Mouse (Mus musculus) urinary bladder, postnatal 4 days (tissue): ENCODE measurements around the gene Usp21.

Experiments used
- DNase-seq, 2 experiments: peaks; one replicate each; pipeline ENCODE4 v3.0.0; 2021 to 2022; ENCODE audit warnings: low spot score in 2 of 2

Gene Usp21

DNA sequence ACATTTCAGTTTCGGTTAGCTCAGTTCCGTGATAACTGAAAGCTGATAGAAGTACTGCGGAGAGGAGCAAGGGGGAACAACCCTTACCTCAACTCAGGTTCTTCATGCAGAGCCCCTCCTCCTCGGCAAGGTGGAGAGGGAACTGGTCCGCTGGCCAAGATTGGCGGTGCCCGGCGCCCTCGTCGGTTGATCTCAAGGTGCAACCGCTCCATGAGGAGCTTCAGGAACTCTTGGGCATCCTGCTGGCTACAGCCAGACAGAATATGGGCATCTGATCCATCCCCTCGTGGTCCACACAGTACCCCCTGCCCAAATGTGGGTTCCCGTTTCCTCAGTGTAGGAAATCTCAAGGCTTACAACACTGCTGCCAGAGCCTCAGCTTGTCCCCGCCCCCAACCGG lies 3.3 kb downstream of the Usp21 start:
- no peak for DNase-seq

DNA sequence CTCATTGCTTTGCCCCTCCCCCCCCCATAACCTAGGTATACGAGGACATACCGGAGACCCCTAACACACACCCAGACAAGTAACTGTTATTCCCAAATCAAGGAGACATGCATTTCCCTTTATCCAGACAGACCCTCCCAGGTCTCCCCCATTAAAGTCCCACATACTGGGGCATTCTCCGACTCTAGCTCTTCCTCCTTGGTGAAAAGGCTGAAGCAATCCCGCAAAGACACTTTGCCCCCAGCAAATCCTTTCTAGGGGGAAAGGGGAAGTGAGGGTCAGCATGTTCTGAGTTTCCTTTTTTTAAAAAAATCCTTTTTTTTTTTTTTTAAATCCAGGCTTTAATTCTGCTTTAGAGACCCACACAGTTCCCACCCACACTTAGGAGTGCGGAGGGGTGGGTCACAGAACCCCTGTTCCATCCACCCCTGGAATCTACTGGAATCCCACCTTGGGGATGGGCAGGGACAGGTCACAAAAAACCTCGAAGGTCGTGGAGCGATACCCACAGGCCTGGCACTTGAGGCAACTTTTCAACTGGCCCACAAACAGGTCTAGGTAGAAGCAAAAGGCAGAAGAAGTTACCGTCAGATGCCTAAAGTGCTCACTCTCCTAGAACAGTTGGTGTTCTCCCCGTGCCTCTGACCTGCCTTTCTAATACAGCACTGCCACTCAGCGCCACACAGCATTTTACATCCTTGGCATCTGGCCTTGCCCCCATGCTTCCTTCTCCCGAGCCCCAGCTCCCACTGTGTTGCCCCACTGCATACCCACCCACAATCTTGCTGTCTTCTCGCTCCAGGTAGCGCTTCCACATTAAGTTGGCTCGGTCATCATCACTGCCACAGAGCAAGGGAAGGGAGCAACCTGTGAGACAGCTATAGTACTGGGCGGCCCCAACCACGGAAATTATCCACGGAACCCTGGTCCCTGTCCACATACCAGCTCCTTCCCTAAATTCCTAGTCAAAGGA lies 4.3 kb downstream of the Usp21 start:
- no peak for DNase-seq

DNA sequence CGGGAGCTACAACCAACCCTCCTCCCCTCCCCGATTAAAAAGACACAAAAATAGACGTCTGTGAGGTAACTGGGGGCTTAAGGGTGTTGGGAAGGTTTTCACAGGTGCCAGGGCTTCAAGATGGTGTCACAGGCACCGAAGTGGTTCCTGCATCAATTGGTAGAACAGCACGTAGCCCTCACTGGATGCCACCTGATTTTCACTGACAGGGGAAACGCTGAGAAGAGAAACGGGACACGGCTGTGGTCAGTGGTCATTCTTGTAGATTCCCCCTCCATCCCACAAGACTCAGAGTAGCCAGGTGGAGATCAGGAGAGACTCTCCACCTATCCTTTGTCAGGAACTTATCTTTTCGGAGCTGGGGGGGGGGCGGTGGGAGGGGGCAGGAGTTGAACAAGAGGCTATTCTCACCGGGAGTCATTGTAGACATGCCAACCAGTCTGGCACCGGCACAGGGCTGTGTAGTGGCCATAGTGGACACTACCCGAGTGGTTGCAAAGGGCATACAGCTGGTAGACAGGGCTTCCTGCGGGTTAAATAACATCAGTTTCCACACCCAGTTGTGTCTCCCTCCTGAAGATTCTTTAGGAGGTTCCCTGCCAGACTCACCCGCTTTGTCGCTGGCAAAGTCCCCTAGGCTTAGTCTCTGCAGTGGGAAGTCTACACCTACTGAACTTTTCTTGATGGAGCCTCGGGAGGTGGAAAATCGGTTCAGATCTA lies 5.5 kb downstream of the Usp21 start:
- no peak for DNase-seq

DNA sequence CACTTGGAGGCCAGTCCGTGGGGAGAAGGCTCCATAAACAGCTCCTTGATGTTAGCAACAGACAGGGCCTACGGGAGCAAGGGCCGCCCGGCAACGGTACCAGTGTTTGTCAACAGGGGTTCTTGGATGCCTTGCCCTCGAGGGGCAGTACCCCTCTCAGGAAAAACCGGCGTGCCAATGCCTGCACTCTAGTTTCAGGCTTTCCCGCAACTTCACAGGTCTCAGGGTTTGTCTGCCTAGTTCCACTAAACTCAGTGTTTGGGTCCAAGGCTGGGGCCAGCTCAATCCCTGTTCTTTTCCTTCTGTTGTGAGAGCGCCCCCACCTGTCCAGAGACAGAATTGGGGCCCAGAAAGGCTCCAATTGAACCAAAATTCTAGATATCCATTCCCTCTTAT lies 6.3 kb downstream of the Usp21 start:
- peak; percentile 69 to 84 for DNase-seq

DNA sequence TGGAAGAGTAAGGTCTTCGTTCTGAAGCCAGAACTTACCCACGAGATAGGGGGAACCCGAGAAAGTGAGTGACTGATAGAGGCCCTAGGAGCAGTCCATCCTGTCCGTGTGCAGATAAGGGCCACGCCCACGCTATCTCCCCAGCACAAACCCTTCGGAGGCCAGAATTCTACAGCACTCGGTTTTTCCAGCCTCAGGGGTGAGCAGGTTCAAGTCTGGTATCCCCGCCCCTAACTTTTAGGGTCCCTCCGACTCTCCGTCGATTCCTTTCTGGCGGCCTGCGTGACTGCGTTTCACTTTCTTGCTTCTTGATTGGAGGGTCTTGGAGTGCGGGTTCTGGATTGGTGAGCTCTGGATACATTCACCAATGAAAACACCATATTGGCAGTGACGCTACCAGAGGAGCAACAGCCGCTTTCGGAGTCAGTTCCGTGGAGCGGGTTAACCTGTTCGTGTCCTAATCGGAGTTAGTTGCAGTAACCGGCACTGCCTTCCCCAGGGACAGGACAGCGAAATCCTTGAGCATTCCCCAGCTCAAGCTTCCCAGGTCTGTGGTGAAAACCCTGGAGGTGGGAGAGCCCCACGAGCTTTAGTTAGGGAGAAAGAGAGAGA lies 6.8 kb downstream of the Usp21 start, which contains the start of gene Ppox:
Gene Ppox (minus strand): TSS at position 271 of the 612 bp plus-strand sequence.
- peak; percentile 89 for DNase-seq

DNA sequence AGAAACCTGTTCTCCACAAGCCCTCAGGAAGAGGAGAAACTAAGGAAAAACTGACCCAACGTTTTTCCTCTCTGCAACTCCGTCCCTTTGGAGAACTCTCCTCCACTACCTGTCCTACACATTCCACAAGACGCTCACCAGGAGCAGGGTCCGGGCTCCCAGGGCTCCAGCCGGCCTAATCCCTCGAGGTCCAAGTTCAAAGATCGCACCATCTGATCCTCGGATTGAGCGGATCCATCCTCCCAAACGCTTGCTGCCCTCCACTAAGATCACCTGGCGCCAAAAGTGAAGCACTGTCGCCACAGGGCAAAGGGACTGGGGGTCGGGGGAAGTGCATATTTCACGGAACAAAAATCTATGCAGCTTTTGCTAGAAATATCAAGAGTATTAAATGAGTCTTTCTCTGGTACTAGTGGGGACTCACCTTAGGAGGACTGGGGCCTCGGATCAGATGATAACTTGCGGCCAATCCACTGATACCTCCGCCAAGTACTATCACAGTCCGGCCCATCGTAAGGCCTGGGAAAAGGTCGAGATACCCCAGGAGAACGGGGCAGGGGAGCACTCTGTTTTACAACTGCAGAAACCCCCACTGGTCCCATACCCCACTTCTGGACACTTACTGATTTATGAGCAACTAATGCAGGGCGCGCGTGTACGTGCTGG lies 7.4 kb downstream of the Usp21 start:
- no peak for DNase-seq

DNA sequence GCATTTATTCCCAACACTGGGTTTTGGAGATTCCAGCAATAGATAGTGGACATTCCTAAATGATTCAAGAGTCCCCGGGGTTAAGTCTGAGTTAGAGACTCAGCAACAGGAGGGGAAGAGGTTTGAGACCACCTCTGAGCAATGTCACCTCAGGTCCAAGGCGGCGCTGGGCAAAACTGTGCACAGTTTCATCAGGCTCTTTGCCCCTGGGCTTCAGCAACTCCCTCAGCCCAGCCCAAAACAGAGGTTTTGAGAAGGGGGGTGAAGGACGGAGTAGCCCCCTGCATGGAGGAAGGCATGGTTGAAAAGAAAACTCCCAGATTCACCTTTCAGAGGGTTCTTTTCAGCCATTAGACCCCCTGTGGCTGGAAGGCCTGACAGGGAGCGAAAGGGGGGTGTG lies 8.1 kb downstream of the Usp21 start:
- no peak for DNase-seq

DNA sequence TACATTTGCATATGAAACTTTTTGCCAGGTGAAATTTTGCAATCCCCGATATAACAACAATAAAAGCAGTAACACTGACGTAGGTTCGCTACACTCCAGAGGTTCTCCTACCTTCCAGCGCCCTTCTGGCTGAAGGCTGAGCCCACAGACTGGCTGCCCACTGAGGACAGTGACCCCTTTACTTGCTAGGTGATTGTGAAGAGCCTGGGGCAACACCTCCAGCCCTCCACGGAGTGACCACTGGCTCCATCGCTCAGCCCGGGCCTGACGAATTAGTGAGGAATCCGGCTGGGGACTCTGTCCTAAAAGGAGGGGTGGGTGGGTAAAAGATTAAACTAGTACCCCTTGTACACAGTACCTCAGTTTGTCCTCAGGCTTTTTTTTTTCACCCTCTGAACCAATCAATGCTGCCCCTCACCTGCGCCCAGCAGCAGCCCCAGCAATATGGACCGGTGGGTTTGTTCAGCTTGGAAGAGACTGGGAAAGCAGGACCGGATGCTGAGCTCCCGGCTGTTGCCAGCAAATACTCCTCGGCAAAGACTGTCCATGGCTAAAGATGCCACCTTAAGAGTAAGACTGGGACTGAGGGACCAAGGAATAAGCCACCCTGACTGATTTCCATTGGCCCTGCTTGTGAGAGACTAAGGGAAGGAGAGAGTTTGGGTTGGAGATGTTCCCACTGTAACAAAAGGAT lies 8.6 kb downstream of the Usp21 start:
- no peak for DNase-seq

DNA sequence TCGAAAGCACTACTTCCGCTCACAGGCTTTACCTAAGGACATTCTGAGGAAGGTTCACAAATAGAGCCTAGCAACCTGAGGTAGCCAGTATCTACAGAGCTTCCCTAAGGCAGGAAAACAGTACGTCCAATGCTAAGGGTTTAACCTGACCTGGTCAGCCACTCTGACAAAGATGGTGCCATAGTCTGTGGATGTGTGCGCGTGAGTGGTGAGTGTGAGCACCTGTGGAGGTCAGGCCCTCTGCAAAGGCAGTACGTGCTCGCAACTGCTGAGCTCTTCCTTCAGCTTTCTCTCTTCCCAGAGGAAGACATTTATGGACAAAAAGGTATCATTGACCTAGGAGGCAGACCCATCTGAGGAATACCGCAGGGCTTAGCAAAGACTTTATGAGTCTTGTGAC lies 9.4 kb downstream of the Usp21 start:
- DNase-seq: no peak

DNA sequence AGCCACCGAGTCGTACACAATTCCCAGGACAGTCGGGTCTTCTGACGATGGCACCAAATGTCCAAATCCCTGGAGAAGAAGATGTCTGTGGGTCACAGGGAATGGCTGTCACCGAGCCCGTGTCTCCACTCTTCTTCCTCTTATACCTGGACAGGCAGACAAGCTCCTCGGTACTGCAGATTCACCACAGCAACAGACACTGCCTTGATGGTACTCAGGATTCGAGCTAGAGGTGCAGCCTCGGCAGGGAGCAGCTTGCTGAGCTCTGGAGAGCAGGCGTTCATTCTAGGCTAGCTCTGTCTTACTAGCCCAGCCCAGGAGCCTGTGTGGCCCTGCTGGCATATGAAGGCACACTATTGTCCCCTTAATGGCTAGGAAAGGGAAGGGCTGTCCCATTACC lies 10.1 kb downstream of the Usp21 start:
- DNase-seq: no peak

DNA sequence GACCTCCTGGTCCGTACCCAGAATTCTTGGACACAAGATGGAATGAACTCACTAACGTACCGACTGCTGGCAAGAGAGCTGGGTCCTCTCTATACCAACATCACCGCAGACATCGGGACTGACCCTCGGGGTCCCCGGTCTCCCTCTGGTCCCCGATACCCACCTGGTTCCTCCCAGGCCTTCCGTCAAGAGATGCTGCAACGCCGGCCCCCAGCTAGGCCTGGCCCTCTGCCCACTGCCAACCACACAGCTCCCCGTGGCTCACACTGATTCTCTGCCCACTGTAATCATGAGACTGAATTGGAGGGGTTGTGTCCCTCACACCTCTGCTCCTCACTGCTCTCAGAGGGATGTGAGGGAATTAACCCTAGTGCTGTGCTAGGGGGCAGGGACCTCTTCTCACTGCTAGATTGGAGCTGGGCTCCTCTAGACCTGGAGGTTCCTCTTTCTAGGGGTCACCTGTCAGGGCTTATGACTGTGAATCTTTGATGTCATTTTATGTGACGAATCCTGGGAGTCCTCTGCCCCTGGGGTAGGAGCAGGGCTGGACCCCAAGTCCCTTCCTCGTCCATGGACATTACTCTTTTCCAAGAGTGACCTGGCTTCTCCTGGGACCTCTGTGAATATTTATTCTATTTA lies 11.6 kb downstream of the Usp21 start:
- DNase-seq: no peak

DNA sequence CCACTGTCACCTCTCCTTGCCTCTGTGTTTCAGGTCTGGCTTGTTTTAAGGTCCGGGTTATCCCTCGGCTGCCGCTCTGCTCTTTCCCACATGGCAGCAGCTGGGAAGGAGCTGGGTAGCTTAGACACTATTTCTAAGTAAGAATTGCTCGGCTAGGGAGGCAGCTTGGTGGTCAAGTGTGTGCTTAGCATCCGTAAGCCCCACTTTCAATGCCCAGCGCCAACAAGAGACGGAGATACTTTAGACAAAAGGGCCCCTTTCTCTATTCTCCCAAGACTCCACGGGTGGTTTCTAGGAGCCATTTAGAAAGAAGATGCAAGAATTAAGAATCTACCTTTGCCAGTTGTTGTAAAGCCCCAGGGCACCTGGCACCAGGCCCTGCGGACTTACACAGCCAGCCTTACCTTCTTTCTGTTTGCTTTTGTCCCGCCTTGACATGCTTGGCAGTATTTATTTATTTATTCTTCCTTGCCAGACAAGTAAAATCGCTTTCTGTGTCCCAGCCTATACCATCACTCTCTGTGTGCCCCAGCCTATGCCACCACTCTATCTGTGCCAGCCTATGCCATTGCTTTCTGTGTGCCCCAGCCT lies 12.6 kb downstream of the Usp21 start:
- DNase-seq: no peak

DNA sequence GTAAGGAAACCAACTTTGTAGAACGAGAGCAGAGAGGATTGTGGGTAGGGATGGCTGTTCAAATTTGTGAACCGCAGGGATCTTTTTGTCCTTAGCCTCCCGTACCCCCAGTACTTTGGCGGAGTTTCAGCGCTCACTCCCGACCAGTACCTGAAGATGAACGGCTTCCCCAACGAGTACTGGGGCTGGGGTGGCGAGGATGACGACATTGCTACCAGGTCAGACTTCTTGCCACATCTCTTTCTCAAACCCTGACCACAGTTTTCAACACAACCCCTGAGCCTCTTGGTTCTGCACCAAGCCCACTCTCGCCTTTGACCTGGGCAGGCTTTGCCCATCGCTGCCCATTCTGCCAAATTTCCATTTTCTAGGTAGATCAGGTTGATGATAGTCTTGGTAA lies 13.6 kb downstream of the Usp21 start:
- no peak for DNase-seq

DNA sequence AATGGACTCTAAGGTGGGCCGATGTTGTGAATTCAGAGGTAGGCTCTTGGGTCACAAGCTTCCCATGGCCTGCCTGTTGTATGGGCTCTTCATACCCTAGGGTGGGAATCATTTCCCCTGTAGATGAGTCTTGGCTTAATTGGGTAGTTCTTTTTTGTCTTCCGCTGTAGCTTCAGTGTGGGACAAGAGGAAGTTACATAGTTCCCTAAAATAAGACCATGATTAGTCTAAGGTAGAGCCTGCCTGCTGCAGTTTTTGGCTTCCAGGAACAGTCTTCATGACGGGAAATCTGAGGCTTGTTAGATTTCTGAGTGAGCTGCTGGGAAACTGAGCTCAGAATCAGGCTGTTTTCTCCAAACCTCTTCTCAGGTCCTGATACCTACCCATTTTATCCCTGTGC lies 15.7 kb downstream of the Usp21 start:
- DNase-seq: no peak

DNA sequence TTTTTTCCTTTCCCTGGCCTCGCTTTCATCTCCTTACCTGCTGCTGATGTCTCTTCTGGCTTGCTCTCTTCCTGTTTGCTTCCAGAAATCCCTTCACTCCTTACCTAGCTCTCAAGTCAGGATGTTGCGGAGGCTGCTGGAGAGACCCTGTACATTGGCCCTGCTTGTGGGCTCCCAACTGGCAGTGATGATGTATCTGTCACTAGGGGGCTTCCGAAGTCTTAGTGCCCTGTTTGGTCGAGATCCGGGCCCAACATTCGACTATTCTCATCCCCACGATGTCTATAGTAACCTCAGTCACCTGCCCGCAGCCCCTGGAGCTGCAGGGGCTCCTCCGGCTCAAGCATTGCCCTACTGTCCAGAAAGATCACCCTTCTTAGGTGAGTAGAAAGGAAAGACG lies 16.2 kb downstream of the Usp21 start:
- no peak for DNase-seq

DNA sequence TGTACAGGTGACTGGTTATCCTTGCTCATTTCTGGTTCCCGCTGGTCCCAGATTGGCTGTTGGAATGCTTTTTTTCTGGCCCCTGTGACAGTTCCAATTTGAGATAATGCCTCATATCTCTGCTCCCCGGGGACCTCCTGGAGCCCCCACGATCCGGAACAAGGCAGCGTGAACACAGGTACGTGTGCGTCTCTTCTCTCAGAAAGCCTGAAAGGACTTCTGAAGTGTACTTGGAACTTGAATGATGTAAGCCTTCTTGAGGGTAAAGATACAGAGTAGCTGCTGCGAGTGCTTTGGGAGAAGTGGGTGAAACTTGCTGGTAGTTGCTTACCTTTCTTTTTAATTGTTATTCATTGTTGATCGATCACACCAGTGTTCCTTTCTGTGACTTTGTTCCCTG lies 16.6 kb downstream of the Usp21 start:
- no peak for DNase-seq

DNA sequence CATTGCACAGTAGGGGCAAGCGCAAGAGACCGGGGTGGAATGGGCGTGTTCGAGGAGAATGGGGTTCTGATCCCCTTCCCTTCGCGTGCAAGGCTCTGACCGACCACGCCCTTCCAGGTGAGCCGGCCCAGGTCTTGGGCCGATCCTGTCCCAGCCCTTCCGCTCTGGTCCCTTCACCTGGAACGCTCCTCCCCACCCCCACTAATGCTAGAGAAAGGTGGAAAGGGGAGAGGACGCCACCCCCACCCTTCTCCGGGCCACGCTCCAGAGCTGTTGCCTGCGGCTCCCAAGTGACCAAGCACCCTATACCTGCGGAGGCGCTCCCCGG lies 17.3 kb downstream of the Usp21 start:
- DNase-seq: no peak

DNA sequence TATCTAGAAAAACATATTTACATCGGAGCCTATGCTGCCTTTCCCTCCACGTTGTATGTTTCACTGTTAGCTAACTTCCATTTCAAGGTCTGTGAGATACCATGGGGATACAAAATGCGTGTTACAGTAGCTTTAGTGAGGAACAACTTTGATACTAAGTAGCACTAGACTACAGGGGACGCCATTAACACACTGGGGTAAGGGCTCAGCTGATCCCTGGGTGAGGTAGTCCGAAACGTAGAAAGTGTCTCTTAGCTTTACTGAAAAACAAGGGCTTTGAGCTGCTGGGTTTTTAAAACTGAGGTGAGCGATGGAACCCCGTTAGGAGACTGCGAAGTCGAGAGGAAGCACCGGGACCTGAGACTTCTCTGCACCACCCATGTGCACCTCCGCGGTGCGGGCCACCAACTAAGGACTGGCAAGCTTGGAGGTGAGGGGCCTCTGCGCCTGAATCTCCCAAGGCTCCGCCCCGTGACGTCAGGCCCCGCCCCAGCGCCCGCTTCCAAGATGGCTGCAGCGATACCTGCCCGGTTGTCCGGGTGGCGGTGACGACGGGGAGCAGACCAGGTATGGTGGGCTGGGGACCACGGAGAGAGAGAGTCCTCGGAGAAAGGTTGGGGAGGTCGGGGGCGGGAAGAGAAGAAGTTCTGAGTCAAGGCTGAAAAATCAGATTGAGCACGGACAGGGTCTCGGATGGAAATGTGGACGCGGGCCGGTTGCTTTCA lies 17.8 kb downstream of the Usp21 start, which contains the start of gene B4galt3:
Gene B4galt3 (plus strand): TSS at position 481 of the 725 bp plus-strand sequence.
- peak; percentile 93 to 97 for DNase-seq

DNA sequence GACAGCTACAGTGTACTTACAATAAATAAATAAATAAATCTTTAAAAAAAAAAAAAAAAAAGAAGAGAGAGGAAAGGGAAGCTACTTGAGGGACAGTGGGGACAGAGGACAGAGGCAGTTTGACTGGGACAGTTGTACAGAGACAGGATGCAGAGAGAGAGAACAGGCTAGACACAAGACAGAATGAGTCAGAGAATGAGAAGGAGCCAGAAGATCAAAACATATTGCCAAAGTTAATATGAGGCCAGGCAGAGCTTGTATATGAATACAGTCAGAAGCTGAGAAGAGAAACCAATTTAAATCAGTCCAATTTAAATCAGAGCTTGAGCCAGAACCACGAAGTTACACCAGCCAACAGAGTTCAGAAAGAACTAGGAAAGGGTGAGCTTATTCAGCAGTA lies 19.4 kb downstream of the Usp21 start:
- no peak for DNase-seq
